Mouse (Mus musculus) cerebellum, postnatal 14 days (tissue): ENCODE results near the gene Tln2.
A peak's percentile ranks its signal among the peaks of the same experiment; 100 is the strongest.

ENCODE experiments used
- DNase-seq, 2 experiments: peaks; one replicate each; pipeline ENCODE4 v3.0.0; 2021; ENCODE audit warnings: mixed read lengths in 2 of 2

Gene Tln2

GRCm38 (mm10) chr9:67476184-67476583, 83.3 kb downstream of the Tln2 start:
- peak; percentile 19 to 37 for DNase-seq

- no peak for DNase-seq
These were observed 95.9 kb downstream of the Tln2 start for GRCm38 (mm10) chr9:67463440-67464122.

- no peak for DNase-seq
These were observed 118.0 kb downstream of the Tln2 start for GRCm38 (mm10) chr9:67441484-67441883.

- no peak for DNase-seq
These were observed 122.0 kb downstream of the Tln2 start for GRCm38 (mm10) chr9:67437511-67437910.

- DNase-seq: peak; percentile 37 to 46
These were observed 124.0 kb downstream of the Tln2 start for GRCm38 (mm10) chr9:67435333-67436154.

GRCm38 (mm10) chr9:67429199-67429892, 130.2 kb downstream of the Tln2 start:
- no peak for DNase-seq

GRCm38 (mm10) chr9:67428306-67429047, 131.0 kb downstream of the Tln2 start:
- no peak for DNase-seq

- DNase-seq: no peak
These were observed 133.2 kb downstream of the Tln2 start for GRCm38 (mm10) chr9:67426304-67426703.

- DNase-seq: no peak
These were observed 135.4 kb downstream of the Tln2 start for GRCm38 (mm10) chr9:67424110-67424509.

- peak; percentile 59 to 72 for DNase-seq
These were observed 141.4 kb downstream of the Tln2 start for GRCm38 (mm10) chr9:67418092-67418491.

GRCm38 (mm10) chr9:67410667-67411066, 148.8 kb downstream of the Tln2 start:
- DNase-seq: no peak

- DNase-seq: no peak
These were observed 154.8 kb downstream of the Tln2 start for GRCm38 (mm10) chr9:67404736-67405135.

- DNase-seq: peak in 1 of 2 experiments; percentile 12
These were observed 159.9 kb downstream of the Tln2 start for GRCm38 (mm10) chr9:67399563-67399962.

- DNase-seq: no peak
These were observed 161.7 kb downstream of the Tln2 start for GRCm38 (mm10) chr9:67397756-67398155.

- no peak for DNase-seq
These were observed 163.1 kb downstream of the Tln2 start for GRCm38 (mm10) chr9:67396446-67396845.

- DNase-seq: no peak
These were observed 175.4 kb downstream of the Tln2 start for GRCm38 (mm10) chr9:67384028-67384590.

- DNase-seq: peak; percentile 5 to 9
These were observed 179.4 kb downstream of the Tln2 start for GRCm38 (mm10) chr9:67380095-67380494.

GRCm38 (mm10) chr9:67378772-67379171, 180.7 kb downstream of the Tln2 start:
- DNase-seq: no peak

GRCm38 (mm10) chr9:67368078-67368477, 191.4 kb downstream of the Tln2 start:
- DNase-seq: no peak

GRCm38 (mm10) chr9:67362511-67362910, 197.0 kb downstream of the Tln2 start:
- DNase-seq: peak; percentile 8 to 22

GRCm38 (mm10) chr9:67362053-67362452, 197.4 kb downstream of the Tln2 start:
- no peak for DNase-seq

GRCm38 (mm10) chr9:67361511-67361910, 198.0 kb downstream of the Tln2 start:
- no peak for DNase-seq
